Mouse (Mus musculus): ENCODE measurements around the gene Uba52. TPM values are rescaled to one million over a fixed set of nuclear protein-coding genes. Genes with fewer than 3 reads are reported as not detected.

The Uba52 gene
- polyA plus RNA-seq, 1 experiment from 2014 or later, result 715 TPM

DNA sequence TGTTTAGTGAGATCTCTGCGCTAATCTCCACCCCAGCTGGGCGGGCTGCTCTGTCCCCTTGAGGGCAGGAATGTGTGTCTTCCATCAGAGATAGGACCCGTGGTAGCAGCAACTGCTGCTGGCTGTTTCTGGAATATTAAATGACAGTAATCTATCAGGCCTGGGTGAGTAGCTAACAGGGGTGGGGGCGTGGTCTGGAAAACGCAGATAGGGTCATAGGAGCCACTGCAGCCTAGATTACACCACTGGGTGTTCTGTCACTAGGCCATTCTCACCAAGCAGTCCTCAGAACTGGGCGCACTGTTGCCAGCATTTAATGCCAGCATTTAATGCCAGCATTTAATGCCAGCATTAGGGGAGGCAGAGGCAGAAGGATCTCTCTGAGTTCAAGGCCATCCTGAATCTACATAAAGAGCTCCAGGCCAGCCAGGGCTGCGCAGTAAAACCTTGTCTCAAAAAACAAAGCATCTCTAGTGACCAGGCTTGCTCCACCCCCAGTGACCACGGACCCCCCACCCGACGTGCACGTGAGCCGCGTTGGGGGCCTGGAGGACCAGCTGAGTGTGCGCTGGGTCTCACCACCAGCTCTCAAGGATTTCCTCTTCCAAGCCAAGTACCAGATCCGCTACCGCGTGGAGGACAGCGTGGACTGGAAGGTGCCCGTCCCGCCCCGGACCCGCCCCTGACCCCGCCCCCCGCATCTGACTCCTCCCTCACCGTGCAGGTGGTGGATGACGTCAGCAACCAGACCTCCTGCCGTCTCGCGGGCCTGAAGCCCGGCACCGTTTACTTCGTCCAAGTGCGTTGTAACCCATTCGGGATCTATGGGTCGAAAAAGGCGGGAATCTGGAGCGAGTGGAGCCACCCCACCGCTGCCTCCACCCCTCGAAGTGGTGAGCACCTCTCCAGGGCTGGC lies 10.0 kb downstream of the Uba52 start:
- Histone ChIP-seq H3K4me2 (peak overlapping the region; percentile 26), H3K4me1 (replicated peaks) (peaks cover 48% of the 10 kb centered on the region)
- WGBS, result 6% methylated on average over 39 of the region's 39 CpGs

DNA sequence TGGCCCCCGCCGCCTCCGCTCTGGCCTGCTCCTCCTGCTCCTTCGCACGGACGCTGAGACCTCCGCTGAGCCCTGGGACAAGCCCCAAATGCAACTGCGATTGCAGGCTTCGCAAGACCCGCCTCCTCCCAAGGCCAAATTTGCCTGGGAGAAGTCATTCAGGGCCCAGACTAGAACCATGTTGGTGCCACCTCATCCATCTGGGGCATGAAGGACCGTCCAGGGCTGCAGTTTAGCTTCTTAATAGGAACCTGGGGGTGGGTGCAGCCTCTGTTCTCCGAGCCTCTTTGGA lies 14.9 kb downstream of the Uba52 start:
- H3K4me2 ChIP-seq, result peak overlapping the region; percentile 17; the same call in 1 of the 2 replicates
- WGBS, result 5% methylated on average over 12 of the region's 12 CpGs
- no peak for ATAC-seq (ENCODE audit: low FRiP score)

More for the DNA sequence above, 10.0 kb downstream of the Uba52 start:
- no peak for ATAC-seq (ENCODE audit: low FRiP score)
- H3K27me3 ChIP-seq, result peaks cover 88% of the 10 kb centered on the region
- H3K9me3 ChIP-seq, result no peaks in the 10 kb centered on the region
- H3K36me3 ChIP-seq, result peaks cover 11% of the 10 kb centered on the region; the same call in 1 of the 2 replicates
- H3K4me3 ChIP-seq, result peak overlapping the region; percentile 15
- no peak overlapping the region for H3K9ac ChIP-seq
- H3K27ac ChIP-seq, result no peak overlapping the region

DNA sequence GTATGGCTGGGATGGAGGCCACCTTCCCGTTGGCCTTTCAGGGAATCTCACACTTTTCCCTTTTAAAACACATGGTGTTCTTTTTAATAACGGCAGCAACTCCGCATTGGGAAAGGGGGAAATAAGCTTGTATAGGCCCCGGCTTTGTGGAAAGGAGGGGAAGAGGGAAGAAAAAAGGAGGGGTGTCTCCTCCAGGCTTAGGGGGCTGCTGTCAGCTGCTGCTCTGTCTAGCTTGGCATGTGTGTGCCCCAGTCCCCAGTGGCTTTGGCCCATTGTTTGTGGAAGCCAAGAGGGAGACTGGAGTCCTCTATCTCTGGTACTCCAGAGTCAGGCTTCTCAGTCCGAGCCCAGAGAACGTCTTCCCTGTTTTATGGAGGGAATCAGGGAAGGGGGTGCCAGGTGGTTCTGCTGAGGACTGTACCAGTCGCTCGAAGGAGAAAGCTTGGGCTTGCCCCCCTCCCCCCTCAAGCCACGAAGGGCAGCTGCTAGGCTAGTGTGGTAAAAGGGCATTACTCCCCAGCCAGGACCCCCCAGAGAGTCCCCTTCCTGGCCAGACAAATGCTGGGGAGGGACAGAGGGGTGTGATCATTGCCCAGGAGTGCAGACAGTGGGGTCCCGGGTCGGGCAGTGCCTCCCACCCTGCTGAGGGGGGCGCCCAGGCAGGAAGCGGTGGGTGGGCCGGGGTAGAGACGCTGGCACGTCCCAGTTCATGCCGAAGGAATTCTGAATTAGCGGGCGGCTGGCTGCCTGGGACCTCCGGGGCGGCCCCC lies 15.4 kb downstream of the Uba52 start:
- 0 out of 2 replicates have a peak overlapping the region, but pooled peaks have one; percentile 43 for H3K9ac ChIP-seq
- WGBS, result 3% methylated on average over 21 of the region's 21 CpGs
- peak overlapping the region; percentile 12 for H3K4me3 ChIP-seq
- peaks cover 100% of the 10 kb centered on the region for H3K27me3 ChIP-seq
- peak; percentile 29; the same call in 1 of the 2 replicates for ATAC-seq (ENCODE audit: low FRiP score)
- H3K4me2 ChIP-seq, result peak overlapping the region; percentile 17; the same call in 1 of the 2 replicates
- peaks cover 38% of the 10 kb centered on the region for H3K4me1 ChIP-seq (replicated peaks)
- no peak overlapping the region for H3K27ac ChIP-seq
- H3K9me3 ChIP-seq, result no peaks in the 10 kb centered on the region
- H3K36me3 ChIP-seq, result no peaks in the 10 kb centered on the region

More for the DNA sequence above, 14.9 kb downstream of the Uba52 start:
- no peaks in the 10 kb centered on the region for H3K36me3 ChIP-seq
- H3K4me3 ChIP-seq, result peak overlapping the region; percentile 12; the same call in 1 of the 2 replicates
- 0 out of 2 replicates have a peak overlapping the region, but pooled peaks have one; percentile 43 for H3K9ac ChIP-seq
- H3K27ac ChIP-seq, result no peak overlapping the region
- peaks cover 100% of the 10 kb centered on the region for H3K27me3 ChIP-seq
- H3K9me3 ChIP-seq, result no peaks in the 10 kb centered on the region
- peaks cover 38% of the 10 kb centered on the region for H3K4me1 ChIP-seq (replicated peaks)

DNA sequence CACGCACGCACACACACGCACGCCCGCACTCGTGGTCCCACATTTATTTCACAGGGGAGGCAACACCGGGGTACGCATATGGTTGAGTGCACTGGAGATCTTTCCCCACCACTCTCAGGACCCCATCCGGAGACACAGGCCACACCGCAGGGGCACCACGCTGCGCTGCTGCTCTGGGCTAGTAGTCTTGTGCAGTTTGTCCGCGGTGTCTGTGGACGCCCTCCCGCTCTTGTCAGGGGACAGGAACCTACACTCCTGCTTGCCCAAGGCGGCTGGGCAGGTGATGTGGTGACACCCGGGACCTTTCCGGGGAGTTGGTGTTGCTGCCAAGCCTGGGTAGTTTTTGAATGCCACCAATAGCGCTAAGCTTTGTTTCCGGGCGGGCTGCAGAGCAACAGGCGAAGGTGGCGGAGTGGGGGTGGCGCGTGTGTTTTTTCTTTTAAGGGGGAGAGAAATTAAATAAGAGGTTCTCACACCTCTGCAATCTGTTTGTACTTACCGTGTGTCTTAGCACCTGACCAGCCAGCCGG lies 16.1 kb downstream of the Uba52 start:
- Histone ChIP-seq H3K4me1 (replicated peaks) (peaks cover 41% of the 10 kb centered on the region), H3K27ac (no peak overlapping the region), H3K4me2 (peak overlapping the region; percentile 58), H3K4me3 (peak overlapping the region; percentile 38), H3K9ac (no peak overlapping the region), H3K36me3 (no peaks in the 10 kb centered on the region), H3K9me3 (no peaks in the 10 kb centered on the region), H3K27me3 (peaks cover 100% of the 10 kb centered on the region)
- WGBS, result 2% methylated on average over 28 of the region's 28 CpGs
- no peak for ATAC-seq (ENCODE audit: low FRiP score)

DNA sequence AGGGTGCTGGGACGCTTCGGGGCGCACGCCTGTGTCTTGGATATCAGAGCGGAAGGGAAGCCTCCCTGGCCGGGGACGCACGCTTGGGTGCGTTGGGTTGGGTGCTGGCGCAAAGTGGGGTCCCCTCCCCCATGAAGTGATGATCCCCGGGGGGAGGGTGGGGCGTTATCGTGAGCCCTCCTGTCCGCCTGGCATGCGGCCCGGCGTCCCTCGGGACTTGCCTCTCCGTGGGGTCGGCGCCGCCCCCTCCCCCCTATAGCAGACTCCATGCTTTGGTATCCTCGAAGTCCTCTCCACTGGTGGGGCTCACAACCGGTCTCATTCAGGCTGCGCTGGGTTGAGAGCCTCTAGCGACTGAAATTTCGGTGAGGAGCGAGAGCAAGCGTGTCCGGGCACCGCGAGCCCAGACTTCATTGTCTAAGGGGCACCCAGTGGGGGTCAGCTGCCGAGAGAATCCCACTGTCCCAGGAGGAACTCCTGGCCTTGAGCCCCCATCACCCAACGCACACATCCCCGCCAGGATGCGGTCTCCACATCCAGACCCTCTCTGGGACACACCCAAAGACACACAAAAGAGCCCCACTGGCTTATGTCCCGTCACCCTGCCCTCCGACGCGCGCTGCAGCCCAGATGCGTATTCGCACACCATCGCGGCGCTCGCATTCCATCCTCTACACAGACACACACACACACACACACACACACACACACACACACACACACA lies 16.7 kb downstream of the Uba52 start:
- WGBS, result 2% methylated on average over 47 of the region's 47 CpGs
- Histone ChIP-seq H3K4me3 (peak overlapping the region; percentile 38), H3K4me2 (peak overlapping the region; percentile 58), H3K9me3 (no peaks in the 10 kb centered on the region), H3K27me3 (peaks cover 100% of the 10 kb centered on the region), H3K27ac (no peak overlapping the region), H3K9ac (no peak overlapping the region; the same call in 1 of the 2 replicates), H3K36me3 (no peaks in the 10 kb centered on the region), H3K4me1 (replicated peaks) (peaks cover 47% of the 10 kb centered on the region)
- ATAC-seq (ENCODE audit: low FRiP score), result no peak

DNA sequence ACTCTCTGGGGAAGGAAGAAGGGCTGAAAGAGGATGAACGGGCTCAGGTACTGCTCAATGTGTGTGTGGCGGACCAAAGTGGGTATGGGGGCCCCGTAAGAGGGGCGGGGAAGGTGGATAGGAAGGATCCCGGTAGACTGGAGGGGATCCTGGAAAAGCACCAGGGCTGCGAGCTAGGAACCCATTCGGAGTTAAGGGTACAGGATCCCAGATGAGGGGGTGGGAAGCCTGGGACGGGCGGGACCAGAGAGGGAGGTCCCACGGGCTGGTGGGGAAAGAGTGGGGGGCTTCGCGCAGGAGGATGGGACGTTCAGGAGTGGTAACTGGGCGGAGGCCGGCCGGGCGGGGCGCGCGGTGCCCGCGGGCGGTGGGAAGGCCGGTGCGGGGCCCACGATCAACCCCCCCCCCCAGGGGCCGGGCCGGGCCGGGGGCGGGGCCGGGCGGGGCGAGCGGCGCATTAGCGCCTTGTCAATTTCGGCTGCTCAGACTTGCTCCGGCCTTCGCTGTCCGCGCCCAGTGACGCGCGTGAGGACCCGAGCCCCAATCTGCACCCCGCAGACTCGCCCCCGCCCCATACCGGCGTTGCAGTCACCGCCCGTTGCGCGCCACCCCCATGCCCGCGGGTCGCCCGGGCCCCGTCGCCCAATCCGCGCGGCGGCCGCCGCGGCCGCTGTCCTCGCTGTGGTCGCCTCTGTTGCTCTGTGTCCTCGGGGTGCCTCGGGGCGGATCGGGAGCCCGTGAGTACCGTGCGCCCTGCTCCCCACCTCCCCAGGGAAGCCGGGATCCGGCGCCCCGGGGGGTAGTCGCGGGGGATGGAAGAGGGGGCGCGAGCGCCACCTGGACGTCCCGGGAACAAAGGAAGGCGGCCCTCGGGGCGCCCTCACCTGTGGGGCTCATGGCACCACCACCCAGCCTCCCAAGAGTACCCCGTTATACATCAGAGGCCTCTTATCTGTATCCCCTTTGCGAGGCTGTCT lies 17.6 kb downstream of the Uba52 start, which contains the start of gene Crlf1:
TSS of gene Crlf1 (plus strand) at position 495 of the 977 bp plus-strand sequence.
- H3K9me3 ChIP-seq, result no peaks in the 10 kb centered on the region
- ATAC-seq (ENCODE audit: low FRiP score), result no peak

DNA sequence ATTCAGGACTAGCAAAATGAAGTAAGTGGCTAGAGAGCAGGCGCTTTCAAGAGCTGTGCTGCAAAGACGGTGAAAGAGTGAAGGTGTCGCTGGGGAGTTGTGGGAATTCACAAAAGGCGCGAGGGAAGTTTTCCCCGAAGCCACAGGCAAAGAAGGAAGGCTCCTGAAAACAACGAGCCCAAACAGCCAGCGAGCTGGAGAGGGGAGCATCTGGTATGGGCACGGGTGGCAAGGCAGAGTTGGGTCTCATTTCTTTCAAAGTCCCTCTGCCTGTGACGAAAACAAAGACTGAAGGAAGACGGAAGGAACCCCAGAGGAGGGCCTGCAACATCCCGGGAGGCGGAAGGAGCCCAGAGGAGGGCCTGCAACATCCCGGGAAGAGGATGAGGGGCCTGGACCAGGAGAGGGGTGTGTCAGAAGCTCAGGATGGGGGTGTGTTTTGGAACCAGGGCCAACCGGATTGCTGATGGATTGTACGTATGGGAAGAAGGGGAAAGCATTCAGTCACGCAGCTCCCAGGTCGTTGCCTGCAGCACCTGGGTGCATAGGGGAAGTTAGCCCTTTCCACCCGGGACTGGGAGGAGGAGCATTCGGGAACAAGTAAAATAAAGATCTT lies 19.6 kb downstream of the Uba52 start:
- no peak overlapping the region for H3K4me3 ChIP-seq
- WGBS, result 2% methylated on average over 20 of the region's 20 CpGs
- H3K4me1 ChIP-seq (replicated peaks), result peaks cover 72% of the 10 kb centered on the region

More for the DNA sequence above, 17.6 kb downstream of the Uba52 start, which contains the start of gene Crlf1:
- peak within 1 kb of the TSS; percentile 38 for H3K4me3 ChIP-seq
- peaks cover 56% of the 10 kb centered on the region for H3K4me1 ChIP-seq (replicated peaks)
- peak within 1 kb of the TSS; percentile 58; the same call in 1 of the 2 replicates for H3K9ac ChIP-seq
- peak within 1 kb of the TSS; percentile 58 for H3K4me2 ChIP-seq
- no peaks in the 10 kb centered on the region for H3K36me3 ChIP-seq
- H3K27ac ChIP-seq, result no peak within 1 kb of the TSS
- H3K27me3 ChIP-seq, result peaks cover 100% of the 10 kb centered on the region
- WGBS, result 2% methylated on average over 65 of the region's 93 CpGs

DNA sequence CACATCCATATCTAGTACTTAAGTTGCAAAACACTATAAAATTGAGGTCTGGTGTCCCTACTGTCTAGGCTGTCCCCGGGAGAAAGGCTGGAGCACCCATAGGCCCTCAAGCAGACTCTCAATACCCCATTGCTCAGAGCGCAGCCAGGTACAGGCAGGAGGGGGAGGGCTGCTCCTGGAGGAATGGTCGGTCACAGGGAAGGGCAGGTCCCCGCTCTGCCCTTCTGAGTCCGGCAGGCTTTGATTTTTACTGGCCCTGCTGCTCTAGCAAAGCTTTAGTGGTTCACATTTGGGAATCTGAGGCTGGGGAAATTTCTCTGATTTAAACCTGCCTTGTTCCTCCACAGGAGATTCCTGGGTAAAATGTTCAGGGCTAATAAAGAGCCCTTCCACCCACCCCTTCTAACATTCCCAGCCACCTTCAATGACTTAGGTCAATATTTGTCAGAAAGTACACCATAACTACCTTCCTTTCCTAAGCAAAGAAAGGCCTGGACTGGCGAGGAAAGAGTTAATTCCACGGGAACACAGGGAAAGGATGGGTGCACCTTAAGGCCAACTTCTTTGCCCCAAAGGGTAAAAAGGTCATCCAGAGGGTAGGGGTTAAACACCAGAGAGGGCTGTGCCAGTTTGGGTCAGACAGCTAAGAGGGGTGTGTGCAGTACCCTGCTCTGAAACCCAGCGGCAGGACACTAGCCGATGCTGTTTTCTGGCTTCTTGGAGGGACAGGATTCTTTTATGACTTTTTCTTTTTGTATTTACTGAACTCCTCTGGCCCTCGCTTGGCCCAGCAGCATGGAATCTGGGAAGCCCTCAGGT lies 20.3 kb downstream of the Uba52 start:
- no peak for ATAC-seq (ENCODE audit: low FRiP score)
- no peak overlapping the region for H3K27ac ChIP-seq
- H3K9ac ChIP-seq, result no peak overlapping the region
- no peaks in the 10 kb centered on the region for H3K9me3 ChIP-seq
- H3K27me3 ChIP-seq, result peaks cover 96% of the 10 kb centered on the region
- H3K36me3 ChIP-seq, result no peaks in the 10 kb centered on the region
- H3K4me3 ChIP-seq, result 0 out of 2 replicates have a peak overlapping the region, but pooled peaks have one; percentile 19
- 8% methylated on average over 10 of the region's 10 CpGs for WGBS
- peaks cover 68% of the 10 kb centered on the region for H3K4me1 ChIP-seq (replicated peaks)
- no peak overlapping the region for H3K4me2 ChIP-seq

More for the DNA sequence above, 19.6 kb downstream of the Uba52 start:
- H3K4me2 ChIP-seq, result no peak overlapping the region
- no peaks in the 10 kb centered on the region for H3K9me3 ChIP-seq
- H3K27ac ChIP-seq, result no peak overlapping the region
- H3K36me3 ChIP-seq, result no peaks in the 10 kb centered on the region
- H3K9ac ChIP-seq, result no peak overlapping the region
- peaks cover 96% of the 10 kb centered on the region for H3K27me3 ChIP-seq
- no peak for ATAC-seq (ENCODE audit: low FRiP score)

DNA sequence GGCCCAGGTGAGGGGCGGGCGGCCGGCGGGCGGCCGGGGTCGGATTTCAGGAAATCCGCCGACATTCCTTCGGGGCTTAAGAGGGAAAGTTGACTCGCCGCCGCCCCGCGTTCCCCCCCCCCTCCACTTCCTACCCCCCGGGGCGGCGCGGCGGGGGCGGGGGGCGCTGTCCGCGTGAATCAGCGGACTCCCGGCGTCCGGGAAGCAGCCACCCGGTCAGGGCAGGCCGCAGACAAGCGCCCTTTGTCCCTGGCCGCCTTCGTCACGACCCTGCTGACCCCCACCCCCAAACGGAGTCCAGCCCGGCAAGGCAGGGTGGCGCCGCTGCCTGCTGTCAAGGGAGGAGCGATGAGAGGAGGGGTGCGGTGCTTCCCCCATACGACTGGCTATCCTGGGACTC lies 21.0 kb downstream of the Uba52 start:
- Histone ChIP-seq H3K4me3 (peak overlapping the region; percentile 19; the same call in 1 of the 2 replicates), H3K4me1 (replicated peaks) (peaks cover 61% of the 10 kb centered on the region), H3K27ac (no peak overlapping the region), H3K36me3 (no peaks in the 10 kb centered on the region; the same call in 1 of the 2 replicates), H3K27me3 (peaks cover 96% of the 10 kb centered on the region), H3K9me3 (no peaks in the 10 kb centered on the region), H3K9ac (no peak overlapping the region), H3K4me2 (peak overlapping the region; percentile 33)
- 0% methylated on average over 27 of the region's 41 CpGs for WGBS
- ATAC-seq (ENCODE audit: low FRiP score), result no peak
